Mouse (Mus musculus) telencephalon, adult 2 months (tissue): ENCODE measurements at regions not wholly inside any gene's neighbourhood (a gene's known extent, or its start where the extent isn't known, plus 50 kb on each side); places are given as distances from the start of the nearest gene placed in this dataset.

ENCODE experiments used
- DNase-seq: peaks from one replicate; pipeline ENCODE4 v3.0.0-alpha.2; 2011; ENCODE audit warnings: low read depth, low spot score

GRCm38 (mm10) chr7:111243831-111244230 lies 161.0 kb upstream of the Eif4g2 start:
- no peak for DNase-seq

- DNase-seq = no peak
Observed at GRCm38 (mm10) chr7:111242646-111243045, 159.8 kb upstream of the Eif4g2 start.

GRCm38 (mm10) chr7:111241538-111241937 lies 158.7 kb upstream of the Eif4g2 start:
- DNase-seq = no peak

- no peak for DNase-seq
Observed at GRCm38 (mm10) chr7:111240234-111240826, 157.5 kb upstream of the Eif4g2 start.

GRCm38 (mm10) chr7:111237819-111238218 lies 155.0 kb upstream of the Eif4g2 start:
- no peak for DNase-seq

GRCm38 (mm10) chr7:111230630-111231029 lies 147.8 kb upstream of the Eif4g2 start:
- no peak for DNase-seq

- no peak for DNase-seq
Observed at GRCm38 (mm10) chr7:111227082-111227481, 144.3 kb upstream of the Eif4g2 start.

- DNase-seq = no peak
Observed at GRCm38 (mm10) chr7:111226026-111226656, 143.3 kb upstream of the Eif4g2 start.

- no peak for DNase-seq
Observed at GRCm38 (mm10) chr7:111215586-111215985, 132.8 kb upstream of the Eif4g2 start.

- DNase-seq = no peak
Observed at GRCm38 (mm10) chr7:111214226-111214906, 131.5 kb upstream of the Eif4g2 start.

GRCm38 (mm10) chr7:111212188-111212587 lies 129.4 kb upstream of the Eif4g2 start:
- DNase-seq = no peak

- no peak for DNase-seq
Observed at GRCm38 (mm10) chr7:111211641-111212040, 128.8 kb upstream of the Eif4g2 start.

- DNase-seq = no peak
Observed at GRCm38 (mm10) chr7:111210282-111210681, 127.5 kb upstream of the Eif4g2 start.

GRCm38 (mm10) chr7:111205876-111206275 lies 123.0 kb upstream of the Eif4g2 start:
- no peak for DNase-seq

GRCm38 (mm10) chr7:111198608-111199355 lies 116.0 kb upstream of the Eif4g2 start:
- DNase-seq = no peak

GRCm38 (mm10) chr7:111191674-111192073 lies 108.8 kb upstream of the Eif4g2 start:
- no peak for DNase-seq

- DNase-seq = no peak
Observed at GRCm38 (mm10) chr7:111191216-111191615, 108.4 kb upstream of the Eif4g2 start.

GRCm38 (mm10) chr7:111189731-111190130 lies 106.9 kb upstream of the Eif4g2 start:
- DNase-seq = no peak

- DNase-seq = no peak
Observed at GRCm38 (mm10) chr7:111185954-111186353, 103.1 kb upstream of the Eif4g2 start.

- DNase-seq = no peak
Observed at GRCm38 (mm10) chr7:111183512-111183911, 100.7 kb upstream of the Eif4g2 start.

GRCm38 (mm10) chr7:111182319-111182718 lies 99.5 kb upstream of the Eif4g2 start:
- peak; percentile 42 for DNase-seq
